Mouse (Mus musculus) embryonic facial prominence, embryonic 15.5 days (tissue): ENCODE data around the gene Kcna7. TPM values are rescaled to one million over a fixed set of nuclear protein-coding genes. Genes with fewer than 3 reads are reported as not detected.

Experiments
- ATAC-seq: fragments of 200-750 bp; cut with Nextera tagmentation; 2 replicates; pipeline ENCODE4 v1.8.0; 2017; ENCODE audit warnings: low read depth, moderate TSS enrichment; ENCODE audit not compliant: insufficient number of reproducible peaks, low FRiP score, low TSS enrichment
- H3K27ac ChIP-seq: fragments of 300-500 bp; sonication (generic); replicated peaks from 2 replicates; pipeline ENCODE4 v1.5.1; 2015; ENCODE audit warnings: mild to moderate bottlenecking, inconsistent platforms
- H3K27me3 ChIP-seq: fragments of 300-500 bp; sonication (generic); 2 replicates; pipeline ENCODE4 v1.6.1; 2015; ENCODE audit warnings: inconsistent platforms
- H3K36me3 ChIP-seq: fragments of 300-500 bp; sonication (generic); 2 replicates; pipeline ENCODE4 v1.6.1; 2015; ENCODE audit warnings: mild to moderate bottlenecking, inconsistent platforms
- H3K4me1 ChIP-seq: fragments of 300-500 bp; sonication (generic); 2 replicates; pipeline ENCODE4 v1.6.1; 2015; ENCODE audit warnings: inconsistent platforms
- H3K4me2 ChIP-seq: fragments of 300-500 bp; sonication (generic); replicated peaks from 2 replicates; pipeline ENCODE4 v1.6.1; 2015; ENCODE audit warnings: mild to moderate bottlenecking, inconsistent platforms
- H3K4me3 ChIP-seq: fragments of 300-500 bp; sonication (generic); replicated peaks from 2 replicates; pipeline ENCODE4 v1.5.1; 2015; ENCODE audit warnings: mild to moderate bottlenecking, inconsistent platforms
- H3K9ac ChIP-seq: fragments of 300-500 bp; sonication (generic); 2 replicates; pipeline ENCODE4 v1.6.1; 2015; ENCODE audit warnings: inconsistent platforms
- H3K9me3 ChIP-seq: fragments of 300-500 bp; sonication (generic); replicated peaks from 2 replicates; pipeline ENCODE4 v1.6.1; 2016; ENCODE audit warnings: inconsistent platforms
- WGBS: fragments of 180-500 bp; shearing (Covaris S2); methylation state at CpG from one replicate; pipeline ENCODE4 v1.1.7; 2015; 5-methylcytosine and 5-hydroxymethylcytosine counted together
- microRNA-seq: library from miRNA; unstranded; fragments of <30 nt; microRNA quantifications from one replicate; pipeline ENCODE4, GENCODE M21; 2016; ENCODE audit warnings: borderline number of aligned reads
- polyA plus RNA-seq: library from polyadenylated mRNA; unstranded; fragments of >200 nt; fragmentation: Nextera tagmentation; extraction: Ambion mirVana; gene quantifications from 2 replicates; pipeline ENCODE4 v1.2.1, GENCODE M21; 2015

Gene Kcna7
- polyA plus RNA-seq, 1 experiment from 2014 or later = 0.36 TPM

GRCm38 (mm10) chr7:45451344-45451982 is 46.0 kb downstream of the Kcna7 start:
- 54% methylated on average over 23 of the region's 23 CpGs for WGBS
- H3K4me2 ChIP-seq = no peak overlapping the region
- H3K27me3 ChIP-seq = no peaks in the 10 kb centered on the region
- peaks cover 52% of the 10 kb centered on the region for H3K36me3 ChIP-seq
- ATAC-seq = no peak
- no peak overlapping the region for H3K9ac ChIP-seq
- H3K27ac ChIP-seq = no peak overlapping the region
- no peaks in the 10 kb centered on the region for H3K9me3 ChIP-seq
- H3K4me1 ChIP-seq = peaks cover 4% of the 10 kb centered on the region; the same call in 1 of the 2 replicates
- no peak overlapping the region for H3K4me3 ChIP-seq

GRCm38 (mm10) chr7:45454971-45455370 is 49.5 kb downstream of the Kcna7 start:
- no peak overlapping the region for H3K4me2 ChIP-seq
- H3K4me1 ChIP-seq = peaks cover 27% of the 10 kb centered on the region
- no peak overlapping the region for H3K27ac ChIP-seq
- ATAC-seq = no peak
- H3K4me3 ChIP-seq = no peak overlapping the region
- no peak overlapping the region for H3K9ac ChIP-seq
- no peaks in the 10 kb centered on the region for H3K27me3 ChIP-seq
- H3K36me3 ChIP-seq = peaks cover 54% of the 10 kb centered on the region
- WGBS = 90% methylated on average over 15 of the region's 15 CpGs
- no peaks in the 10 kb centered on the region for H3K9me3 ChIP-seq

- Histone ChIP-seq H3K36me3 (peaks cover 50% of the 10 kb centered on the region), H3K27me3 (no peaks in the 10 kb centered on the region), H3K4me2 (no peak overlapping the region), H3K9me3 (no peaks in the 10 kb centered on the region), H3K9ac (no peak overlapping the region), H3K4me1 (peaks cover 38% of the 10 kb centered on the region), H3K4me3 (no peak overlapping the region), H3K27ac (peak overlapping the region; percentile 17; the same call in 1 of the 2 replicates)
- no peak for ATAC-seq
- WGBS = 60% methylated on average over 13 of the region's 13 CpGs
Measured at GRCm38 (mm10) chr7:45455932-45456696, 50.7 kb downstream of the Kcna7 start.

- Histone ChIP-seq H3K9ac (no peak overlapping the region), H3K4me3 (peak overlapping the region; percentile 77)
Measured at GRCm38 (mm10) chr7:45456721-45457203, 51.3 kb downstream of the Kcna7 start.

GRCm38 (mm10) chr7:45457204-45458060 is 52.0 kb downstream of the Kcna7 start:
- Histone ChIP-seq H3K36me3 (peaks cover 44% of the 10 kb centered on the region), H3K4me1 (peaks cover 46% of the 10 kb centered on the region), H3K9ac (no peak overlapping the region), H3K9me3 (no peaks in the 10 kb centered on the region), H3K27ac (peak overlapping the region; percentile 71), H3K27me3 (no peaks in the 10 kb centered on the region), H3K4me3 (peak overlapping the region; percentile 77), H3K4me2 (peak overlapping the region; percentile 72)
- ATAC-seq = no peak
- 56% methylated on average over 10 of the region's 10 CpGs for WGBS

More at GRCm38 (mm10) chr7:45456721-45457203, 51.3 kb downstream of the Kcna7 start:
- Histone ChIP-seq H3K4me2 (peak overlapping the region; percentile 72; the same call in 1 of the 2 replicates), H3K36me3 (peaks cover 48% of the 10 kb centered on the region), H3K27me3 (no peaks in the 10 kb centered on the region), H3K27ac (peak overlapping the region; percentile 71), H3K4me1 (peaks cover 43% of the 10 kb centered on the region), H3K9me3 (no peaks in the 10 kb centered on the region)
- whole genome bisulfite sequencing = 45% methylated on average over 9 of the region's 9 CpGs
- ATAC-seq = no peak

DNA sequence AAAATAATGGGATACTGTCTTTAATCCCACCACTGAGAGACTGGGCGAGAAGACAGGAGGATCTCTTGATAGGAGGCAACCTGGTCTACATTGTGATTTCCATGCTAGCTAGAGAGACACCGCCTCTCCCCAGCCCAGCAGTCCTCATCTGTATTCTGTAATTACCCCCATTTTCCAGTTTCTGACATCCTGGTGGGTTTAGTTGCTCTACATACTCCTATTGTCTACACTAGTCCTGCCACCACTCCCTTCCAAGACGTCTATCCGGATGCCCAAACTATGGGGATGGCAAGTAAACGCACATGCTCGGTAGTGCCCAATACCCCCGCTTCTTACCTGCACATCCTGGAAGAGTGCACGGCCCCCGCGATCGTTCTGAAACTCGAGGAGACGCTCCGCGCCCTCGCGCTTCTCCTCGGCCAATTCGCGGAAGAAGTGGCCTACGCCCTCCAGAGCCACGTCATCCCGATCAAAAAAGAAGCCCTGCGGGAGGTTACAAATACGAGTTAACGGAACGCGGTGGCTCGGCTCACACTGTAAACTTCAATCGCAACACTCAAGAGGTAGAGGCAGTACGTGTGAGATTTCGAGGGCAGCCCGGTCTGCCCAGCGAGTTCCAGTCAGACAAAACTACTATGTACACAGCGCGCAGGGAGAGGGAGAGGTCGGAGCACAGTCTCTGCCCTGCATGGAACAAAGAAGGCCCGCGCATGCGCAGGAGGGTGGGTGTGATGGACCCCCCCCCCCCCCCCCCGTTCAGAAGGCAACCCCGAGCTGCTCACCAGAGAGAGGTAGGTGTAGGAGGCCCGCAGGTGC is 53.5 kb downstream of the Kcna7 start:
- H3K9ac ChIP-seq = peak overlapping the region; percentile 65
- peak overlapping the region; percentile 77 for H3K4me3 ChIP-seq
- H3K4me2 ChIP-seq = peak overlapping the region; percentile 72
- H3K36me3 ChIP-seq = peaks cover 47% of the 10 kb centered on the region
- WGBS = under 1% methylated on average over 43 of the region's 43 CpGs
- ATAC-seq = peak; percentile 74
- H3K27ac ChIP-seq = peak overlapping the region; percentile 95
- H3K27me3 ChIP-seq = no peaks in the 10 kb centered on the region
- H3K4me1 ChIP-seq = peaks cover 46% of the 10 kb centered on the region
- no peaks in the 10 kb centered on the region for H3K9me3 ChIP-seq

Small RNAs within 50 kb of the gene (microRNA-seq; reads per million reads assigned to microRNA genes)
- not detected for gene Gm22133

Other genes starting within 250 kb of the Kcna7 start
- 0.33 and 0.39 TPM in 2 replicates for gene Slc17a7, start 241.7 kb upstream of the Kcna7 start, polyA plus RNA-seq
- gene Gfy, start 226.1 kb upstream of the Kcna7 start, polyA plus RNA-seq = 5.5 and 13.4 TPM in 2 replicates
- not detected in 2 replicates for gene Pth2, start 224.7 kb upstream of the Kcna7 start, polyA plus RNA-seq
- gene Ccdc155, start 200.8 kb upstream of the Kcna7 start, polyA plus RNA-seq = 1.00 and 1.1 TPM in 2 replicates
- 30.7 and 38.5 TPM in 2 replicates for gene Dkkl1, start 193.5 kb upstream of the Kcna7 start, polyA plus RNA-seq
- 141 and 148 TPM in 2 replicates for gene Tead2, start 189.9 kb upstream of the Kcna7 start, polyA plus RNA-seq
- 4.8 and 4.9 TPM in 2 replicates for gene Cd37, start 166.5 kb upstream of the Kcna7 start, polyA plus RNA-seq
- 0.13 and 0.27 TPM in 2 replicates for gene Slc6a16, start 164.6 kb upstream of the Kcna7 start, polyA plus RNA-seq
- not detected in 2 replicates for gene Slc6a21, start 128.1 kb upstream of the Kcna7 start, polyA plus RNA-seq
- 21.9 and 23.9 TPM in 2 replicates for gene Trpm4, start 71.9 kb upstream of the Kcna7 start, polyA plus RNA-seq
- gene Hrc, start 70.4 kb upstream of the Kcna7 start, polyA plus RNA-seq = 8.7 and 10.6 TPM in 2 replicates
- 8.5 and 10.1 TPM in 2 replicates for gene Ppfia3, start 38.6 kb upstream of the Kcna7 start, polyA plus RNA-seq
- gene Lin7b, start 35.1 kb upstream of the Kcna7 start, polyA plus RNA-seq = 3.8 and 4.0 TPM in 2 replicates
- 212 and 214 TPM in 2 replicates for gene Snrnp70, start 9.9 kb upstream of the Kcna7 start, polyA plus RNA-seq
- 3.7 and 4.9 TPM in 2 replicates for gene Ntf5, start 8.0 kb downstream of the Kcna7 start, polyA plus RNA-seq
- gene Lhb, start 15.2 kb downstream of the Kcna7 start, polyA plus RNA-seq = 2.0 and 4.8 TPM in 2 replicates
- gene Gys1, start 29.2 kb downstream of the Kcna7 start, polyA plus RNA-seq = 40.6 and 42.0 TPM in 2 replicates
- gene Ruvbl2, start 32.4 kb downstream of the Kcna7 start, polyA plus RNA-seq = 146 and 159 TPM in 2 replicates
- 4,629 and 4,755 TPM in 2 replicates for gene Ftl1, start 54.2 kb downstream of the Kcna7 start, polyA plus RNA-seq
- 156 and 158 TPM in 2 replicates for gene Bax, start 61.2 kb downstream of the Kcna7 start, polyA plus RNA-seq
- 1.1 and 1.8 TPM in 2 replicates for gene Tulp2, start 76.2 kb downstream of the Kcna7 start, polyA plus RNA-seq
- not detected in 2 replicates for gene Gm45808, start 81.2 kb downstream of the Kcna7 start, polyA plus RNA-seq
- 4.4 and 5.1 TPM in 2 replicates for gene Dhdh, start 83.2 kb downstream of the Kcna7 start, polyA plus RNA-seq
- gene Nucb1, start 104.8 kb downstream of the Kcna7 start, polyA plus RNA-seq = 258 and 262 TPM in 2 replicates
- gene Ppp1r15a, start 120.6 kb downstream of the Kcna7 start, polyA plus RNA-seq = 27.5 and 29.6 TPM in 2 replicates
- 7.5 and 7.6 TPM in 2 replicates for gene Plekha4, start 120.7 kb downstream of the Kcna7 start, polyA plus RNA-seq
- gene Hsd17b14, start 149.2 kb downstream of the Kcna7 start, polyA plus RNA-seq = 2.1 and 3.3 TPM in 2 replicates
- gene Bcat2, start 164.5 kb downstream of the Kcna7 start, polyA plus RNA-seq = 63.0 and 65.1 TPM in 2 replicates
- 0.95 and 1.2 TPM in 2 replicates for gene Fgf21, start 209.8 kb downstream of the Kcna7 start, polyA plus RNA-seq
- gene Fut1, start 211.6 kb downstream of the Kcna7 start, polyA plus RNA-seq = 4.8 and 5.3 TPM in 2 replicates
- 0.38 and 0.41 TPM in 2 replicates for gene Izumo1, start 216.2 kb downstream of the Kcna7 start, polyA plus RNA-seq
- gene Rasip1, start 221.8 kb downstream of the Kcna7 start, polyA plus RNA-seq = 14.5 and 15.3 TPM in 2 replicates
- gene Mamstr, start 234.3 kb downstream of the Kcna7 start, polyA plus RNA-seq = 20.0 and 21.4 TPM in 2 replicates